9 mouse cellular contexts compared by ENCODE assay signal in the genomic region with DNA sequence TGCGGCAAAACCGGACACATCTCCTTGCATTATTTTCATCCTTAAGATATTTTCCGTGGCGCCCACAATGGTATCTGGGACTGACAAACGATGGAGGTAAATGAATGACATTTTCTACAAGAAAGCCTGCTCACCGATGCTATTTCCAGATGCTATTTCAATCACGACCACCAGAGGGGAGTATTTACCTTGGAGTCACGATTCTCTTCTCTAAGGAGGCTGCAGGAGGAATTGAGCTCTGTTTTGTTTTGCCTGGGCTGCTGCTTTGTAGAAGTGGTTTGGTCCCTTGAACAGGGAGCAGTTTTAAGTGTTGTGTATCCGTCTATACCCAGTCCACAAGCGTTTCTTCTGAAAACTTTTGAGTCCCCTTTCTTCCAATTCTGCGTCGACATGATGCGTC.
DNase-seq lines count a peak whose midpoint lies in the region; ATAC-seq and TF ChIP-seq lines count a peak whose summit lies in the region.
"Had no signal": no experiment of that assay in that cellular context is flagged by ENCODE, and none has a peak within 500 bp of the region (broad histone marks: within the 10 kb centered on the region; RNA-seq: fewer than 3 reads in every experiment).

No protein-coding gene starts in this region.

- WGBS in kidney, embryonic 15.5 days, result 28% methylated on average over 13 of the region's 13 CpGs
- WGBS in limb, embryonic 14.5 days, result 27% methylated on average over 13 of the region's 13 CpGs
- 28% methylated on average over 13 of the region's 13 CpGs for WGBS in neural tube, embryonic 11.5 days

- 0 out of 2 replicates have a peak, but pooled peaks cover 2% of the 10 kb centered on the region for H3K27me3 ChIP-seq in kidney, embryonic 15.5 days
- H3K27me3 ChIP-seq in limb, embryonic 14.5 days (ENCODE audit: control insufficient read depth, insufficient read depth, low read length), result no peaks in the 10 kb centered on the region
- H3K27me3 ChIP-seq in neural tube, embryonic 11.5 days (ENCODE audit: control insufficient read depth, insufficient read depth, low read length), result no peaks in the 10 kb centered on the region
- H3K27me3 ChIP-seq: stomach, embryonic 15.5 days had no signal

- peak; percentile 5 to 10 for DNase-seq in urinary bladder, adult 18-20 months (ENCODE audit: low spot score in 2 of 2)
- no peak for DNase-seq in urinary bladder, adult 2 months (ENCODE audit: low spot score)
- DNase-seq in c-Kit-positive CD71-positive TER-119-positive erythroid progenitor cells, embryonic 14.5 days (ENCODE audit: low spot score), result peak; percentile 37
- DNase-seq in frontal cortex, adult 2 months (ENCODE audit: extremely low spot score in 1 of 2, low spot score in 1 of 2), result peak; percentile 18 to 88
- peak; percentile 71 for DNase-seq in limb, embryonic 14.5 days (ENCODE audit: low spot score)
- peak; percentile 60 for DNase-seq in neural tube, embryonic 11.5 days (ENCODE audit: low spot score)
- DNase-seq in yolk sac, embryonic 10.5 days (ENCODE audit: low spot score), result peak; percentile 24

- no peaks in the 10 kb centered on the region for H3K4me1 ChIP-seq in kidney, embryonic 15.5 days
- no peaks in the 10 kb centered on the region for H3K4me1 ChIP-seq in limb, embryonic 14.5 days (ENCODE audit: control insufficient read depth, insufficient read depth, low read length)
- no peaks in the 10 kb centered on the region for H3K4me1 ChIP-seq in neural tube, embryonic 11.5 days (ENCODE audit: control insufficient read depth, insufficient read depth, low read length)
- H3K4me1 ChIP-seq: stomach, embryonic 15.5 days had no signal

- no peaks in the 10 kb centered on the region for H3K36me3 ChIP-seq in kidney, embryonic 15.5 days
- H3K36me3 ChIP-seq in limb, embryonic 14.5 days (ENCODE audit: control insufficient read depth, insufficient read depth, low read length), result no peaks in the 10 kb centered on the region
- no peaks in the 10 kb centered on the region for H3K36me3 ChIP-seq in neural tube, embryonic 11.5 days (ENCODE audit: control insufficient read depth, insufficient read depth, low read length)
- H3K36me3 ChIP-seq: stomach, embryonic 15.5 days had no signal

- no peak overlapping the region for H3K4me3 ChIP-seq in kidney, embryonic 15.5 days (replicated peaks)
- H3K4me3 ChIP-seq in limb, embryonic 14.5 days (replicated peaks; ENCODE audit: low read length), result no peak overlapping the region
- no peak overlapping the region for H3K4me3 ChIP-seq in neural tube, embryonic 11.5 days (ENCODE audit: low read depth, low read length)
- H3K4me3 ChIP-seq: stomach, embryonic 15.5 days had no signal

- H3K4me2 ChIP-seq in kidney, embryonic 15.5 days, result no peak overlapping the region
- no peak overlapping the region for H3K4me2 ChIP-seq in limb, embryonic 14.5 days (replicated peaks; ENCODE audit: low read depth, low read length, severe bottlenecking)
- H3K4me2 ChIP-seq in neural tube, embryonic 11.5 days (ENCODE audit: low read depth), result no peak overlapping the region
- H3K4me2 ChIP-seq: stomach, embryonic 15.5 days had no signal

- peak; percentile 49; the same call in 1 of the 2 replicates for ATAC-seq in kidney, embryonic 15.5 days (replicated peaks; ENCODE audit: low FRiP score)
- peak; percentile 44; the same call in 1 of the 2 replicates for ATAC-seq in limb, embryonic 14.5 days (ENCODE audit: low FRiP score, low read depth)
- ATAC-seq in neural tube, embryonic 11.5 days (ENCODE audit: insufficient read depth, low FRiP score, low TSS enrichment), result peak; percentile 54; the same call in 1 of the 2 replicates

- no peak overlapping the region for H3K27ac ChIP-seq in kidney, embryonic 15.5 days
- no peak overlapping the region for H3K27ac ChIP-seq in limb, embryonic 14.5 days (replicated peaks; ENCODE audit: low read depth, low read length)
- no peak overlapping the region for H3K27ac ChIP-seq in neural tube, embryonic 11.5 days (ENCODE audit: low read depth, low read length)
- H3K27ac ChIP-seq: stomach, embryonic 15.5 days had no signal

- no peak for TF ChIP-seq POLR2A in limb, embryonic 14.5 days (IDR thresholded peaks at IDR 0.05; ENCODE audit: borderline replicate concordance, extremely low read depth, insufficient read depth, insufficient read length)

- H3K9ac ChIP-seq in kidney, embryonic 15.5 days, result no peak overlapping the region
- no peak overlapping the region for H3K9ac ChIP-seq in limb, embryonic 14.5 days (ENCODE audit: low read depth, low read length, severe bottlenecking)
- H3K9ac ChIP-seq in neural tube, embryonic 11.5 days (ENCODE audit: low read length), result no peak overlapping the region
- H3K9ac ChIP-seq: stomach, embryonic 15.5 days had no signal

- H3K9me3 ChIP-seq in kidney, embryonic 15.5 days (replicated peaks), result no peaks in the 10 kb centered on the region
- H3K9me3 ChIP-seq in limb, embryonic 14.5 days (ENCODE audit: control insufficient read depth, low read length), result no peaks in the 10 kb centered on the region
- H3K9me3 ChIP-seq in neural tube, embryonic 11.5 days (ENCODE audit: control insufficient read depth, low read length), result no peaks in the 10 kb centered on the region
- H3K9me3 ChIP-seq: stomach, embryonic 15.5 days had no signal
